Mouse (Mus musculus) CH12.LX (cell line): ENCODE measurements around the gene Grap2. TPM values are rescaled to one million over a fixed set of nuclear protein-coding genes. Genes with fewer than 3 reads are reported as not detected.

Experiments used
- DNase-seq: peaks from one replicate; pipeline ENCODE4 v3.0.0-alpha.2; 2013; ENCODE audit errors: extremely low read depth
- H3K27ac ChIP-seq: 2 replicates; pipeline ENCODE4 v1.5.1; 2012; ENCODE audit warnings: low read depth, mild to moderate bottlenecking, control low read depth, moderate library complexity; ENCODE audit not compliant: insufficient read depth
- H3K27me3 ChIP-seq: replicated peaks from 2 replicates; pipeline ENCODE3; 2012; ENCODE audit warnings: inconsistent platforms
- H3K36me3 ChIP-seq, 2 experiments: replicated peaks in 1 of 2; 2 replicates each; pipeline versions ENCODE3 to v1.6.1; 2012; ENCODE audit warnings: inconsistent platforms in 1 of 2, low read length in 1 of 2, mild to moderate bottlenecking in 1 of 2, mixed read lengths in 1 of 2, moderate library complexity in 1 of 2; ENCODE audit not compliant: control insufficient read depth in 1 of 2, insufficient read depth in 1 of 2
- H3K4me1 ChIP-seq, 2 experiments: 2 replicates each; pipeline ENCODE4 v1.6.1; 2012; ENCODE audit warnings: inconsistent platforms in 1 of 2, moderate library complexity in 1 of 2; ENCODE audit not compliant: insufficient read depth in 2 of 2, control insufficient read depth in 1 of 2
- H3K4me2 ChIP-seq: 2 replicates; pipeline ENCODE4 v1.6.1; 2012; ENCODE audit warnings: low read depth, mild to moderate bottlenecking, control low read depth; ENCODE audit not compliant: poor library complexity, insufficient read depth, severe bottlenecking
- H3K4me3 ChIP-seq, 3 experiments: fragments of 150-350 bp in 1 of 3; sonication (generic) in 1 of 3; replicated peaks in 1 of 3; 2 replicates each; pipeline versions ENCODE3 to v1.5.1; 2011 to 2012; ENCODE audit warnings: low read depth in 2 of 3, low read length in 2 of 3, mild to moderate bottlenecking in 2 of 3, moderate library complexity in 2 of 3, control low read depth in 1 of 3, improper control_type of control experiment in 1 of 3, inconsistent platforms in 1 of 3, mixed read lengths in 1 of 3; ENCODE audit not compliant: poor library complexity in 1 of 3
- H3K79me2 ChIP-seq: replicated peaks from 2 replicates; pipeline ENCODE4 v1.6.1; 2012; ENCODE audit warnings: mild to moderate bottlenecking, moderate library complexity; ENCODE audit not compliant: control insufficient read depth, poor library complexity, insufficient read depth, severe bottlenecking; ENCODE audit errors: extremely low read depth
- H3K9ac ChIP-seq: 2 replicates; pipeline ENCODE4 v1.6.1; 2012; ENCODE audit warnings: low read depth, mild to moderate bottlenecking, control low read depth, moderate library complexity; ENCODE audit not compliant: insufficient read depth
- H3K9me3 ChIP-seq: replicated peaks from 2 replicates; pipeline ENCODE3; 2012; ENCODE audit warnings: low read length, inconsistent platforms, mixed read lengths
- BHLHE40 ChIP-seq: IDR thresholded peaks from 2 replicates; pipeline ENCODE4 v1.6.1; 2011; ENCODE audit warnings: mild to moderate bottlenecking, low read depth, low read length, improper control_type of control experiment
- CHD1 ChIP-seq: IDR thresholded peaks from 2 replicates; pipeline ENCODE4 v1.6.1; 2012; ENCODE audit warnings: low read depth, low read length, improper control_type of control experiment, inconsistent platforms
- CHD2 ChIP-seq: IDR thresholded peaks from 2 replicates; pipeline ENCODE4 v1.6.1; 2011; ENCODE audit warnings: low read length, improper control_type of control experiment
- E2F4 ChIP-seq: IDR thresholded peaks from 2 replicates; pipeline ENCODE4 v1.6.1; 2011; ENCODE audit warnings: low read depth, low read length, improper control_type of control experiment; ENCODE audit not compliant: insufficient replicate concordance
- ELF1 ChIP-seq: IDR thresholded peaks from 2 replicates; pipeline ENCODE4 v1.6.1; 2014; ENCODE audit warnings: low read depth, mild to moderate bottlenecking, inconsistent platforms, low read length, improper control_type of control experiment
- ETS1 ChIP-seq: conservative IDR thresholded peaks from 2 replicates; pipeline ENCODE4 v1.6.1; 2012; ENCODE audit warnings: low read depth, mild to moderate bottlenecking, inconsistent platforms, low read length, improper control_type of control experiment, moderate library complexity
- GABPA ChIP-seq: IDR thresholded peaks from 2 replicates; pipeline ENCODE4 v1.6.1; 2012; ENCODE audit warnings: low read depth, low read length, improper control_type of control experiment, inconsistent platforms; ENCODE audit not compliant: insufficient replicate concordance
- HCFC1 ChIP-seq: IDR thresholded peaks from 2 replicates; pipeline ENCODE4 v1.6.1; 2012; ENCODE audit warnings: low read depth, mild to moderate bottlenecking, inconsistent platforms, low read length, improper control_type of control experiment
- IRF4 ChIP-seq: IDR thresholded peaks from 2 replicates; pipeline ENCODE4 v1.6.1; 2014; ENCODE audit warnings: low read depth, mild to moderate bottlenecking, inconsistent platforms, low read length, improper control_type of control experiment
- MAZ ChIP-seq: IDR thresholded peaks from 2 replicates; pipeline ENCODE4 v1.6.1; 2012; ENCODE audit warnings: low read depth, mild to moderate bottlenecking, inconsistent platforms, low read length, improper control_type of control experiment, moderate library complexity
- MEF2A ChIP-seq: IDR thresholded peaks from 2 replicates; pipeline ENCODE4 v1.6.1; 2014; ENCODE audit warnings: low read depth, mild to moderate bottlenecking, inconsistent platforms, low read length, improper control_type of control experiment, borderline replicate concordance
- POLR2AphosphoS2 ChIP-seq: IDR thresholded peaks from 2 replicates; pipeline ENCODE4 v1.6.1; 2011; ENCODE audit warnings: low read depth, low read length, improper control_type of control experiment
- RCOR1 ChIP-seq: conservative IDR thresholded peaks from 2 replicates; pipeline ENCODE4 v1.6.1; 2012; ENCODE audit warnings: low read depth, mild to moderate bottlenecking, inconsistent platforms, low read length, improper control_type of control experiment
- SIN3A ChIP-seq: IDR thresholded peaks from 2 replicates; pipeline ENCODE4 v1.6.1; 2012; ENCODE audit warnings: low read length, improper control_type of control experiment, inconsistent platforms
- TCF12 ChIP-seq: IDR thresholded peaks from 2 replicates; pipeline ENCODE4 v1.6.1; 2014; ENCODE audit warnings: low read depth, mild to moderate bottlenecking, inconsistent platforms, low read length, improper control_type of control experiment
- UBTF ChIP-seq: IDR thresholded peaks from 2 replicates; pipeline ENCODE4 v1.6.1; 2012; ENCODE audit warnings: low read depth, mild to moderate bottlenecking, inconsistent platforms, low read length, improper control_type of control experiment, moderate library complexity
- USF1 ChIP-seq: IDR thresholded peaks from 2 replicates; pipeline ENCODE4 v1.6.1; 2014; ENCODE audit warnings: low read depth, mild to moderate bottlenecking, inconsistent platforms, low read length, improper control_type of control experiment
- ZKSCAN1 ChIP-seq: IDR thresholded peaks from 2 replicates; pipeline ENCODE4 v1.6.1; 2012; ENCODE audit warnings: low read depth, inconsistent platforms, low read length, improper control_type of control experiment, borderline replicate concordance
- ZNF384 ChIP-seq: IDR thresholded peaks from 2 replicates; pipeline ENCODE4 v1.6.1; 2012; ENCODE audit warnings: low read depth, low read length, improper control_type of control experiment, inconsistent platforms
- dilution Hi-C: fragments of 300-500 bp; cut with MboI; formaldehyde crosslinking; loops from 2 replicates; pipeline ENCODE4 v1.14.3; 2020; ENCODE audit warnings: low sequenced_read_pairs; ENCODE audit not compliant: extremely low pct_unique_long_range_greater_than_20kb, extremely low pct_ligation_motif_present
- in situ Hi-C: fragments of 300-500 bp; cut with MboI; formaldehyde crosslinking; loops from 3 replicates; pipeline ENCODE4 v1.14.3; 2019; ENCODE audit warnings: low sequenced_read_pairs, low pct_ligation_motif_present, low pct_unique_long_range_greater_than_20kb, mixed read lengths
- polyA plus RNA-seq: library from polyadenylated mRNA; unstranded; fragments of >175 nt; gene quantifications from 2 replicates; pipeline ENCODE4 v1.2.1, GENCODE M21; 2012; ENCODE audit warnings: low read depth; ENCODE audit not compliant: insufficient read length
- total RNA-seq, 2 experiments: library from RNA; depleted of rRNA; stranded (reverse); fragments of 300-350 nt in 1 of 2; fragments of >200 nt in 1 of 2; gene quantifications; 2 replicates each; pipeline ENCODE4 v1.2.3; 2012 to 2014

Gene Grap2
- total and polyA plus RNA-seq, 3 experiments = 1.5 to 6.2 (median 5.0) TPM

DNA sequence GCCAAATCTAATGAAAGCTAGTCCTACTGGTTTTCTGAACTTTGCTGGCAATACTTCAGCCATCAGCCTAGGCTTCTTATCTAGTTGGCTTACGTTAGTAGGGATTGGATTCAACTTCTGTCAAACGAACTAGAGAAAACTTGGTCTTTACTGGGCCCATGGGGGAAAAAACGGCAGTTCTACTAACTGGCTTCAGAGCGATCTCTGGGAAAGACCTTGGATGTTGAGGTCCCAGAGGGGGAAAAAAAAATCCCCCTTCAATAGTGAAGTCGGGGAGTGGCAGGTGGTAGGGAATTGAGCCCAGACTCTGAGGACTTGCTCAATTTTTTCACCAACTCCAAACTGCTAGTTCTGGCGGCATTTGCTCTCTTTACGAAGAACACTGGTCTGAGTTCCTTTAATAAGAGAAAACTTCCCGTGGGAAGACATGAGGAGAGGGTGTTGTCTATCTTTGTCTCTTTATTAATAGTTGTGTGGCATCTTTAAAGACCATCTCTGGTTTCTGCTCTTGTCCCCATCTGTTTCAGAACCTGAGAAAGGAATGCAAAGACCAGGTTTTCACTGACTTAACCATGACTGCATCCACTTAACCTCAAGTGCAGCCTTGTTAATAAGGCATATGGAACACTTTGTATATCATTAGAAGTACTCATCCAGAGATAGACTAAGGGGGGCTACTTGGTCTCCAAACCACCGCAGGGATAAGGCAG, 572 bp downstream of the Grap2 start:
- in situ Hi-C loops = no loop called here
- dilution Hi-C loops = no loop called here
- H3K36me3 ChIP-seq = no peaks in the 10 kb centered on the region
- H3K4me3 ChIP-seq = no peak overlapping the region
- H3K9me3 ChIP-seq = no peaks in the 10 kb centered on the region
- no peaks in the 10 kb centered on the region for H3K79me2 ChIP-seq
- TF ChIP-seq BHLHE40 (no peak), ZKSCAN1 (no peak), RCOR1 (no peak), SIN3A (no peak), CHD2 (no peak), USF1 (no peak), POLR2AphosphoS2 (no peak), CHD1 (no peak), ELF1 (no peak), ZNF384 (no peak), UBTF (no peak), MEF2A (no peak), TCF12 (no peak), GABPA (no peak), HCFC1 (no peak), IRF4 (no peak), E2F4 (no peak)
- H3K4me2 ChIP-seq = peak overlapping the region; percentile 83
- H3K27ac ChIP-seq = no peak overlapping the region
- peaks cover 2% of the 10 kb centered on the region for H3K27me3 ChIP-seq
- no peak overlapping the region for H3K9ac ChIP-seq
- peaks cover 0 to 26% of the 10 kb centered on the region in 2 experiments; a peak in 2 of 4 replicates for H3K4me1 ChIP-seq
- no peak for DNase-seq

DNA sequence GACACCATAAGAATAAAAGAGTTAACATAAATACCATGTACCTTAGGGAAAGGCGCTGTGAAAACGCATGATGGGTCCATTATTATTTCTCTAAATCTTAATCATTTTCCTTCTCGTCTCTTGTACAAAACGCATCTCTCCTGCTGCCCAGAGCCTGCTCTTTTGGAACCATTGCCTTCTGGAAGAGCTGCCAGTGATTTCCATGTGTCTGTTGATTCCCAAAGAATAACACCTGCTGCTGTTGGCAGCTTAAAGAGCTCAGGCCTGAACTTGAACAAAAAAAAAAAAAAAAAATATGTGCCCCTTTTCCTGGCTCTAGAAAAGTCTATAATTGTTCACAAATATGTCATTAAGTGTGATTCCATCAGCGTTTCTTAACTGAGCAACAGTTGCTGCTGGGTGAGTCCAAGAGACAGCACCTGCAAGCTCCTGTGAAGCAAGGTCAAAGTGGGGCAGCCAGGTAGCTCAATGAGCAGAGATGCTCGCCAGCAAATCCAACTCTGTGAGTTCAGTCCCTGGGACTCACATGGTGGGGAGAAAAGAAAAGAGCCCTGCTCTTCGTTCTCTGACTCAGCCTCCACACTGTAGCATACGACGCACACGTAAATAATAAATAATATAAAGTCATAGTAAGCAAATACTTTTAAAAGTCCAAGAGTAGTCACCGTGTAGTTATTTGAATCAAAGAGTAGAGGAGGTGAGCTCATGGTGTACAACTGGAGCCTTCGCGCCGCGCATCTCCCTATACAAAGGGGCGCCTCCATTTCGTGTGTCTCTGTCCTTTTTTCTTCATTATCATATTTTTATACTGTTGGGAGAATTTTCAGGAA, 2.0 kb downstream of the Grap2 start:
- Histone ChIP-seq H3K27ac (no peak overlapping the region), H3K4me1 (peaks cover 0 to 38% of the 10 kb centered on the region in 2 experiments; a peak in 2 of 4 replicates), H3K36me3 (no peaks in the 10 kb centered on the region), H3K27me3 (peaks cover 2% of the 10 kb centered on the region), H3K9ac (no peak overlapping the region), H3K4me2 (no peak overlapping the region), H3K9me3 (no peaks in the 10 kb centered on the region), H3K79me2 (no peaks in the 10 kb centered on the region), H3K4me3 (no peak overlapping the region)
- no peak for TF ChIP-seq UBTF
- no peak for TF ChIP-seq ETS1
- TF ChIP-seq MAZ = no peak
- in situ Hi-C loops = no loop called here
- dilution Hi-C loops = no loop called here
- no peak for DNase-seq
